Mouse (Mus musculus) liver, adult 2 months (tissue): ENCODE results near the gene 1810010H24Rik. TPM values are rescaled to one million over a fixed set of nuclear protein-coding genes. Genes with fewer than 3 reads are reported as not detected.

Source experiments
- DNase-seq: peaks from one replicate; pipeline ENCODE4 v3.0.0-alpha.2; 2011; ENCODE audit warnings: low read depth, low spot score; ENCODE audit errors: extremely low read depth
- H3K27ac ChIP-seq: fragments of 200-500 bp; replicated peaks from 2 replicates; pipeline ENCODE4 v1.5.1; 2012; ENCODE audit warnings: low read depth, mild to moderate bottlenecking, control low read depth, inconsistent platforms, low read length; ENCODE audit not compliant: insufficient read depth
- H3K27me3 ChIP-seq: fragments of 200-500 bp; 2 replicates; pipeline ENCODE4 v1.6.1; 2012; ENCODE audit warnings: mild to moderate bottlenecking, moderate library complexity, low read length, inconsistent platforms; ENCODE audit not compliant: control insufficient read depth, insufficient read depth
- H3K36me3 ChIP-seq: fragments of 200-500 bp; 2 replicates; pipeline ENCODE4 v1.6.1; 2012; ENCODE audit warnings: low read length, inconsistent platforms; ENCODE audit not compliant: control insufficient read depth, insufficient read depth
- H3K4me1 ChIP-seq: fragments of 200-500 bp; 2 replicates; pipeline ENCODE4 v1.6.1; 2011; ENCODE audit warnings: low read length; ENCODE audit not compliant: control insufficient read depth, insufficient read depth
- H3K4me3 ChIP-seq: fragments of 200-500 bp; 2 replicates; pipeline ENCODE4 v1.5.1; 2011; ENCODE audit warnings: low read depth, mild to moderate bottlenecking, control low read depth, low read length, moderate library complexity; ENCODE audit not compliant: insufficient read depth
- H3K79me2 ChIP-seq: fragments of 200-500 bp; 2 replicates; pipeline ENCODE4 v1.6.1; 2012; ENCODE audit warnings: inconsistent platforms, mild to moderate bottlenecking, low read length, moderate library complexity; ENCODE audit not compliant: control insufficient read depth, insufficient read depth
- H3K9ac ChIP-seq: fragments of 200-500 bp; 2 replicates; pipeline ENCODE4 v1.6.1; 2012; ENCODE audit warnings: low read depth, mild to moderate bottlenecking, control low read depth, inconsistent platforms, low read length
- CTCF ChIP-seq: fragments of 200-500 bp; IDR thresholded peaks from 2 replicates; pipeline ENCODE4 v1.5.1; 2011; ENCODE audit warnings: low read depth, low read length, control low read depth
- POLR2A ChIP-seq: fragments of 200-500 bp; IDR thresholded peaks from 2 replicates; pipeline ENCODE4 v1.6.1; 2011; ENCODE audit warnings: low read length, control low read depth; ENCODE audit not compliant: insufficient read depth; ENCODE audit errors: extremely low read depth
- WGBS: fragments of 180-500 bp; shearing (Covaris S2); methylation state at CpG from one replicate; pipeline ENCODE4 v1.1.7; 2018; 5-methylcytosine and 5-hydroxymethylcytosine counted together
- polyA plus RNA-seq: library from polyadenylated mRNA; depleted of rRNA; stranded (reverse); fragments of >200 nt; gene quantifications from 2 replicates; pipeline ENCODE4 v1.2.3, GENCODE M21; 2012
- total RNA-seq: library from RNA; depleted of rRNA; stranded (reverse); fragments of >200 nt; gene quantifications from 2 replicates; pipeline ENCODE4 v1.2.3, GENCODE M21; 2014

The 1810010H24Rik gene
- total and polyA plus RNA-seq, 2 experiments: 3.4 to 3.5 TPM

DNA sequence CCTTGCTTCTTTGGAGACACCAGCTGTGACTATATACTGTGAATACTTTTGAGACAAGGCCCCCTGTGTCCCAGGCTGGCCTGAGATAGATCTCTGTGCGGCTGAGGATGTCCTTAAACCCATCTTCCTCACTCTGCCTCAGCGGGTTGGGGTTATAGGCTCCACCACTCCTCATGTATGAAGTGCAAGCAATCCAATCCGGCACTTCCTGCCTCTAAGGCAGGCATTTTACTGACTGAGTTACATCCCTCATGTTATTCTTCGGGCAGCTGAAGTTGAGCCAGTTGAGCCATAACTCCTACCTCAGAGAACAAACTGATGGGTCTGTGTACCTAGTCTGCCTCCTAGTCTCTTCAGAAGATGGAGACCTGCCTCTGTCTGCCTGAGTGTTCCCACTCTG lies 1.1 kb upstream of the 1810010H24Rik start:
- no peak overlapping the region for H3K4me3 ChIP-seq
- no peak for DNase-seq
- peaks cover 12% of the 10 kb centered on the region for H3K4me1 ChIP-seq
- no peak overlapping the region for H3K27ac ChIP-seq
- WGBS: 84% methylated on average over 4 of the region's 4 CpGs
- no peaks in the 10 kb centered on the region for H3K36me3 ChIP-seq
- H3K79me2 ChIP-seq: no peaks in the 10 kb centered on the region
- H3K27me3 ChIP-seq: no peaks in the 10 kb centered on the region
- no peak overlapping the region for H3K9ac ChIP-seq
- TF ChIP-seq CTCF (no peak), POLR2A (no peak)

DNA sequence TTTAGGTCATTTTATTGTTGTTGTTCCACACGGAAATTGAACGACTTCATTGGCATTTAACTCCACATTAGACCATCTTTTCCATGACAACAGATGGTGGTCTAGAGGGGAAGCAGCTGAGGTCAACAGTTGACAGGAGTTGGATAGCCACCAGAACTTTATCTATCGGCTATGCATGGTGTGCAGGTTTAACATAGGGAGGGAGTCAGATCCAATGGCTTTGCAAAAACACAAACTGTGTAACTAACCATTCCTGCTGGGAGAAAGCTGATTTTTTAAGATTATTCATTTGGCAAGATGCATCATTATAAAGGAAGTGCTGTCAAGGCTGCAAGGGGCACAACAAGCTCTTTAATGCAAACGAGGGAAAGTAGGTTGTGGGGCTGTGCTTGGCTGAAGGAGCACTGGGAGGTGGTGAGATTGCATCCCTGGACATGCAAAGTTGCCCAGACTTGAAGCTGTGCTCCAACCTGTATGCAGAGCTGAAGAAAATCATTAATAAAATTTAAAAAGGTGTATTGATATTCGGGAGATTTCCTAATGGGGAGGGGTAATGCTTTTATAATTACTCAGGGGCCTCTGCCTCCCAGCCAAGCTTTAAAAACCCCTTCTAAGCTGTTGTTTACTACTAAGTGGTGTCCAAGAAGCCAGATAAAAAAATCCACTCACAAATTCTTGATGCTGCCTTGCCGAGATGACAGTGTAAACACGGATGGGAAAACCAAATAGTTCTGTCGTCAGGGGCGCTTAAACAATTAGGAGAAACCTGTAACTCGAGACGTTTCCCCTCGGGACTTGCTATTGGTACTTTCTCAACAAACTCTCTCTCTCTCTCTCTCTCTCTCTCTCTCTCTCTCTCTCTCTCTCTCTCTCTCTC lies 1.3 kb downstream of the 1810010H24Rik start:
- H3K4me3 ChIP-seq: peak overlapping the region; percentile 69

DNA sequence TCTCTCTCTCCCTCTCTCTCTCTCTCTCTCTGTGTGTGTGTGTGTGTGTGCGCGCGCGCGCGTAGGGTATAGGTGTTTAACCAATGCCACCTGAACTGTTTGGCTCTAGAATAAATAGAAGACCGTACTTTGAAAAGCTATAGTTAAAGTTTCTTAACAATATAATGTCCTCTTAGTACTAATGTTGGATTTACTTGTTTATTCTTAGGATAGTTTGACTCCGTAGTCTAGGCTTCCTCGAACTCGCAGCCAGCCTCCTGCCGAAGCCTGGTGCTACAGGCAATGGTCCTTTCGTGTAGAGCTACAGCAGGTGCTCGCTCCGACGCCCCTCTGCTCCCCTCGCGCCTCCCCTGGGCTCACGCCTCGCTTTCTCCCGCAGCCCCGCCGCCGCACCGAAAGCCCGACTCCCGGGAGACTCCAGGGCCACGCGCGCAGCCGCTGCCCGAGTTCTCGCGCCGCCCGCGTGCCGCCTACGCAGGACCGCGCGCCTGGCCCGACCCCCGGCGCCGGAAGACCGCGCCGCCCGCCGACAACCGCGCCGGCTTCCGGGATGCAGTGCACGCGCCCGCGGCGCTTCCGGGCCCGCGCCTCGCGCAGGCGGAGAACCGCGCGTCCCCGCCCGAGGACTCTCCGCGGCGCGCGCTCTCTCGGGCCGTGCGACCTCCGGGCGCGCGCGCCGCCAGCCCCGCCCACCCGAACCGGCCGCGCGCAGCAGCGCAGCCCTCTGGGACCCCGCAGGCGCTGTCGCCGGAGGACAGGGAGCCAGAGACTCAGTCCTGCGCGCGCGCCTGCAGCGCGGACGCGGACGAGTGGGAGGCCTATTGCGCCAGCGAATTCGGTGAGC lies 2.2 kb downstream of the 1810010H24Rik start:
- Histone ChIP-seq H3K79me2 (no peaks in the 10 kb centered on the region), H3K27ac (peak overlapping the region; percentile 66), H3K36me3 (no peaks in the 10 kb centered on the region), H3K4me3 (peak overlapping the region; percentile 69), H3K4me1 (0 out of 2 replicates have a peak, but pooled peaks cover 8% of the 10 kb centered on the region), H3K27me3 (no peaks in the 10 kb centered on the region), H3K9ac (peak overlapping the region; percentile 82)
- under 1% methylated on average over 101 of the region's 107 CpGs for WGBS
- TF ChIP-seq POLR2A (0 out of 2 replicates have a peak, but pooled peaks have one; percentile 44), CTCF (no peak)
- DNase-seq: peak; percentile 54

More for the DNA sequence above, 1.3 kb downstream of the 1810010H24Rik start:
- Histone ChIP-seq H3K36me3 (no peaks in the 10 kb centered on the region), H3K27ac (no peak overlapping the region), H3K4me1 (peaks cover 12% of the 10 kb centered on the region), H3K27me3 (no peaks in the 10 kb centered on the region), H3K79me2 (no peaks in the 10 kb centered on the region), H3K9ac (no peak overlapping the region; the same call in 1 of the 2 replicates)
- WGBS: 7% methylated on average over 12 of the region's 12 CpGs
- TF ChIP-seq POLR2A (no peak), CTCF (no peak)
- DNase-seq: no peak

DNA sequence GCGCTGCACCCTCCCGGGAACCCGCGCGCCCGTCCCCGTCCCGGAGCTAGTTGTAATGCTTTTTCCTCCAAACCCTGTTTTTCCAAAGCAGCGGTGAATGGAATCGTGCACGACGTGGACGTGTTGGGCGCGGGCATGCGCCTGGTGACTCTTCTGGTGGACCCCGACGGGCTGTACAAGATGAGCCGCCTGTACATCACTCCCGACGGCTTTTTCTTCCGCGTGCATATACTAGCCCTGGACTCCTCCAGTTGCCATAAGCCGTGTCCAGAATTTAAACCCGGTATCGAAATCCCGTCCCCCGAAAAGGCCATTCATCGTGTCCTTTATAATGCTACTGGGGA lies 2.8 kb downstream of the 1810010H24Rik start:
- no peaks in the 10 kb centered on the region for H3K36me3 ChIP-seq
- H3K4me1 ChIP-seq: 0 out of 2 replicates have a peak, but pooled peaks cover 8% of the 10 kb centered on the region
- no peaks in the 10 kb centered on the region for H3K79me2 ChIP-seq
- H3K9ac ChIP-seq: peak overlapping the region; percentile 73
- H3K27ac ChIP-seq: peak overlapping the region; percentile 66
- TF ChIP-seq CTCF (no peak), POLR2A (no peak)
- no peak for DNase-seq
- H3K27me3 ChIP-seq: no peaks in the 10 kb centered on the region
- 2% methylated on average over 29 of the region's 29 CpGs for WGBS
- H3K4me3 ChIP-seq: peak overlapping the region; percentile 69

DNA sequence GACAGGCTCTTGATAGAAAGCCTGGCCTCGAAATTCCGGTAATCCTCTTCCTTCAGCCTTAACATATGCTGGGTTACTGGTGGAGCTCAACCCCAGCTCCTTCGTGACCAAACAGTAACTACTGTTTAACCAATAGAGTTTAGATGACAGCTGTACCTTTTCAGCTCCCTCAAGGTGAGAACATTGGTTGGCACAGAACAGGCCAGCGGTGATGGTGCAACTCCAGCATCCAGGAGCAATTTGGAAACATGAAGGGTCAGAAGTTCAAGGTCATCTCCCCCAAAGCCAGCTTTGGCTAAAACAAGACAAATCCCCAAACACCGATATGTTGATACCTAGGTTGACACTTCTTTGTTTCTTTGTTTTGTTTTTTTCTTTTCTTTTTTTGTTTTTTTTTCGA lies 3.3 kb downstream of the 1810010H24Rik start:
- 31% methylated on average over 6 of the region's 6 CpGs for WGBS
- H3K4me3 ChIP-seq: no peak overlapping the region
- 0 out of 2 replicates have a peak, but pooled peaks cover 8% of the 10 kb centered on the region for H3K4me1 ChIP-seq
- no peaks in the 10 kb centered on the region for H3K36me3 ChIP-seq
- H3K79me2 ChIP-seq: no peaks in the 10 kb centered on the region
- TF ChIP-seq POLR2A (no peak), CTCF (no peak)
- H3K27ac ChIP-seq: peak overlapping the region; percentile 66
- H3K27me3 ChIP-seq: no peaks in the 10 kb centered on the region
- peak overlapping the region; percentile 73 for H3K9ac ChIP-seq
- peak; percentile 91 for DNase-seq
